Mouse (Mus musculus) liver, embryonic 15.5 days (tissue): Measurements from ENCODE around the gene 9630041A04Rik. TPM values are rescaled to one million over a fixed set of nuclear protein-coding genes. Genes with fewer than 3 reads are reported as not detected.

ENCODE experiments used
- ATAC-seq: fragments of 200-750 bp; cut with Nextera tagmentation; 2 replicates; pipeline ENCODE4 v1.8.0; 2017; ENCODE audit warnings: moderate number of reproducible peaks, mild to moderate bottlenecking, moderate library complexity; ENCODE audit not compliant: insufficient read depth
- H3K27ac ChIP-seq: fragments of 300-500 bp; sonication (generic); replicated peaks from 2 replicates; pipeline ENCODE4 v1.5.1; 2015; ENCODE audit warnings: mild to moderate bottlenecking, inconsistent platforms
- H3K27me3 ChIP-seq: fragments of 300-500 bp; sonication (generic); 2 replicates; pipeline ENCODE4 v1.6.1; 2015; ENCODE audit warnings: mild to moderate bottlenecking, inconsistent platforms
- H3K36me3 ChIP-seq: fragments of 300-500 bp; sonication (generic); replicated peaks from 2 replicates; pipeline ENCODE4 v1.6.1; 2015; ENCODE audit warnings: moderate library complexity, mild to moderate bottlenecking, inconsistent platforms
- H3K4me1 ChIP-seq: fragments of 300-500 bp; sonication (generic); replicated peaks from 2 replicates; pipeline ENCODE4 v1.6.1; 2015; ENCODE audit warnings: inconsistent platforms
- H3K4me2 ChIP-seq: fragments of 300-500 bp; sonication (generic); 2 replicates; pipeline ENCODE4 v1.6.1; 2015; ENCODE audit warnings: moderate library complexity, mild to moderate bottlenecking, inconsistent platforms
- H3K4me3 ChIP-seq: fragments of 300-500 bp; sonication (generic); replicated peaks from 2 replicates; pipeline ENCODE4 v1.5.1; 2015; ENCODE audit warnings: mild to moderate bottlenecking, inconsistent platforms
- H3K9ac ChIP-seq: fragments of 300-500 bp; sonication (generic); 2 replicates; pipeline ENCODE4 v1.6.1; 2015; ENCODE audit warnings: moderate library complexity, mild to moderate bottlenecking, inconsistent platforms
- H3K9me3 ChIP-seq: fragments of 300-500 bp; sonication (generic); replicated peaks from 2 replicates; pipeline ENCODE4 v1.6.1; 2016; ENCODE audit warnings: inconsistent platforms
- WGBS: fragments of 180-500 bp; shearing (Covaris S2); methylation state at CpG from one replicate; pipeline ENCODE4 v1.1.7; 2015; ENCODE audit warnings: mixed read lengths; ENCODE audit not compliant: insufficient replicate concordance; 5-methylcytosine and 5-hydroxymethylcytosine counted together
- polyA plus RNA-seq: library from polyadenylated mRNA; unstranded; fragments of >200 nt; fragmentation: Nextera tagmentation; extraction: Ambion mirVana; gene quantifications from 2 replicates; pipeline ENCODE4 v1.2.1, GENCODE M21; 2015

9630041A04Rik gene
- polyA plus RNA-seq, 1 experiment from 2014 or later, result not detected

DNA sequence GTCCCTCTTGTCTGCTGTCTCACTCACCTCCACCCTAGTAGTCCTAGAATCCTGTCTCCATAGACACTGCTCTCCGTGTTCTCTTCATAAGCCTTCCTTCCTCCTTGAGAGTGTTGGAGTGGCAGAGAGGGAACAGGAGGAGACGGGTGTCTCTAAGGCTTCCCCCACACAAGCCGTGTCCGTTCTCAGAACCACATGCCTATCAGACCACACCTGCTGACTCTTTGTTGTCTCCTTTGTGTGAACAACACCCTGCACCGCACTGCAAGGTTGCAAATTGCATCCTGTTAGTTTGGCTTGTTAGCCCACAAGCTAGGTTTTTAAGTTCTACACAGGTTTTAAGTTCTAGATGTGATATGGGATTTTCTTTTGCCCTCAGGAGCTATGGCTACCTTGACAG is 57.7 kb downstream of the 9630041A04Rik start:
- Histone ChIP-seq H3K36me3 (no peaks in the 10 kb centered on the region), H3K9me3 (no peaks in the 10 kb centered on the region), H3K4me3 (no peak overlapping the region), H3K4me1 (no peaks in the 10 kb centered on the region), H3K9ac (no peak overlapping the region), H3K27ac (no peak overlapping the region), H3K4me2 (no peak overlapping the region), H3K27me3 (no peaks in the 10 kb centered on the region)
- ATAC-seq, result no peak
- WGBS, result 51% methylated on average over 5 of the region's 5 CpGs

DNA sequence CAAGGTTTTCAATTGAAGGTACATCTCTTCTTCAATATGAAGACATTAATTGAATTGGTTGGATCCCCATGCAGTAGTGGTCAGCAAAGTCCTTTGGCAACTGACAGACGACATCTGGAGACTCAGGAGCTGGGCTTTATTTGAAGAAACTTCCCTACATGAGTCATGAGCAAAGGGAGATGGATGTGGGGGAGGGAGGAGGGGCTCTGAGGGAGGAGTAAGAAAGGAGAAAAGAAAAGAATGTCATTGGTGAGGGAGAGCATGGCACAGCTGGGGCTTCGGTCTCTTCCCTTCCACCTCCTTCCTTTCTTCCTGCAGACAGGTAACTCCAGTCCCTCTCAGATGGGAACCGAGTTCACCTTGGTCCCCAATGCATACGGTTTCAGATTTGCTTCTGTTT is 61.2 kb downstream of the 9630041A04Rik start:
- Histone ChIP-seq H3K4me2 (no peak overlapping the region), H3K36me3 (no peaks in the 10 kb centered on the region)

DNA sequence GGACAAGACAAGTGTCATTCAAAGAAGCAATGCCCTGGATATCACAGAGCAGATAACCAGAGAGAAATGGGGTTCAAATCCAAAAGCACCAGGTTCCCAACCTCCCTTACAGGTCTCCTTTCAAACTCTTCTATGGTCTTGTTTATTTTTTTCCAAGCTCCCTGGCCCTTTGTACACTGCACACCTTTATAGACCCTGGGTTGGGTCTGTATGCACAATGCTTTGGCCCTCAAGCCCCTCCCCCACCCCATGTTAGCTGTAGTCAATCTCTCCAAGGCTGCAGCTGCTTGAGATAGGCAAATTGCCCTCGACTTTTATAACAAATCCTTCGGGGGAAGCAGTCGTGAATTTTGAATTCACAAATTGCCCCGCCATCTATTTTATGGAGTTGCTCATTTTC is 63.2 kb downstream of the 9630041A04Rik start:
- H3K4me3 ChIP-seq, result no peak overlapping the region
- no peak overlapping the region for H3K9ac ChIP-seq
- H3K27ac ChIP-seq, result no peak overlapping the region
- H3K36me3 ChIP-seq, result no peaks in the 10 kb centered on the region
- WGBS, result 41% methylated on average over 4 of the region's 4 CpGs
- no peaks in the 10 kb centered on the region for H3K4me1 ChIP-seq
- no peak for ATAC-seq
- no peaks in the 10 kb centered on the region for H3K9me3 ChIP-seq
- no peaks in the 10 kb centered on the region for H3K27me3 ChIP-seq
- no peak overlapping the region for H3K4me2 ChIP-seq

More for the DNA sequence above, 61.2 kb downstream of the 9630041A04Rik start:
- H3K9ac ChIP-seq, result no peak overlapping the region
- H3K9me3 ChIP-seq, result no peaks in the 10 kb centered on the region
- ATAC-seq, result no peak
- H3K27ac ChIP-seq, result no peak overlapping the region
- WGBS, result 52% methylated on average over 4 of the region's 4 CpGs
- no peak overlapping the region for H3K4me3 ChIP-seq
- no peaks in the 10 kb centered on the region for H3K27me3 ChIP-seq
- H3K4me1 ChIP-seq, result no peaks in the 10 kb centered on the region

DNA sequence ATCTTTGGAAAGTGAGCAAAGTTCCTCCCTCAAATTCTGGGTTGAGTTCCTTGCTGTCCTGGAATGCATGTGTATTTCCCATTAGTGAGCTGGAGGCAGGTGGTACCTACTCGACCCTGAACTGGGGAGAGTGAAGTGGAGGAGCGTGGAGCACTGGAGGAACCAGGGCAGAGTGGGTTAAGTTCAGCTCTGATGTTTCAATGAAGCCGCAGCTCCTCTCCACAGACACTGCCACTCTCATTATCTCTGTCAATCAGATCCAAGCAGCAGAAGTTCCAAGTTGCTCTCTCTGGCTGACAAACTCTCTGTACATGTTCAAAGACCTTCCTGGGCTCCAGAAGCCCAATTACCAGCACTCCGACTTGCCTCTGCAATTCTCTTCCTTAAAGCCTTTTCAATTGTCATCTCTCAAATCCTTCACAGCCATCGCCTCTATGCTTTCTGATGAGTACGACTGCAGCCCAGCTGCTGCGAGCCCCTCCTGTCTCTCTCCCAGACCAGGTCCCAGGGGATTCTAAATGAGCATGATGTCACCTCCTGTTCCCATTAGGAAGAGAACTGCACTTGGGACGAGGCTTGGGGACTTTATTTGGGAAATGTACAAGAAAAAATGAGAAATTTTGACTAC is 72.4 kb downstream of the 9630041A04Rik start:
- Histone ChIP-seq H3K4me2 (no peak overlapping the region), H3K27ac (no peak overlapping the region), H3K9me3 (no peaks in the 10 kb centered on the region), H3K4me1 (peaks cover 4% of the 10 kb centered on the region), H3K9ac (no peak overlapping the region), H3K27me3 (no peaks in the 10 kb centered on the region; the same call in none of the 2 replicates), H3K4me3 (no peak overlapping the region), H3K36me3 (no peaks in the 10 kb centered on the region)
- ATAC-seq, result no peak
- 44% methylated on average over 8 of the region's 8 CpGs for WGBS

DNA sequence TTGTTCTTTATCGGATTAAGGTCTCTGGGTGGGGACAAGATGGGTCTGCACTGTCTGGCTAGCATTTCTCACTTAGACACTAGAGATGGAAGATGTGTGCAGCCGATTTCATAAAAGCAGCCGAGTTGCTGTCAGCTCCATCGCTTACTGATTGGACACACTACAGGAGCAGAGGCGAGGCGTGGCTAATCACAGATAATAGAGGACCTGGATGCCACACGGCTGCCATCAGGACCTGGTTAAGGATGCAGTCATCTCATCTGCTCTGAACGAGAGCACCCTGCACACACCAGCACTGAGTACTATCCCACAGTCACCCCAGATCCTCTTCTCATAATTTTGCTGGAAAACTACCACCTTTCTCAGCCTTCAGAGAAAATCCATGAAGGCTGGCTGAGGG is 73.2 kb downstream of the 9630041A04Rik start:
- no peak overlapping the region for H3K4me3 ChIP-seq
- peaks cover 12% of the 10 kb centered on the region for H3K4me1 ChIP-seq
- no peak overlapping the region for H3K4me2 ChIP-seq
- no peak for ATAC-seq
- no peak overlapping the region for H3K27ac ChIP-seq
- no peaks in the 10 kb centered on the region for H3K36me3 ChIP-seq
- no peaks in the 10 kb centered on the region; the same call in none of the 2 replicates for H3K27me3 ChIP-seq
- no peak overlapping the region for H3K9ac ChIP-seq
- H3K9me3 ChIP-seq, result no peaks in the 10 kb centered on the region
- WGBS, result 63% methylated on average over 8 of the region's 8 CpGs

DNA sequence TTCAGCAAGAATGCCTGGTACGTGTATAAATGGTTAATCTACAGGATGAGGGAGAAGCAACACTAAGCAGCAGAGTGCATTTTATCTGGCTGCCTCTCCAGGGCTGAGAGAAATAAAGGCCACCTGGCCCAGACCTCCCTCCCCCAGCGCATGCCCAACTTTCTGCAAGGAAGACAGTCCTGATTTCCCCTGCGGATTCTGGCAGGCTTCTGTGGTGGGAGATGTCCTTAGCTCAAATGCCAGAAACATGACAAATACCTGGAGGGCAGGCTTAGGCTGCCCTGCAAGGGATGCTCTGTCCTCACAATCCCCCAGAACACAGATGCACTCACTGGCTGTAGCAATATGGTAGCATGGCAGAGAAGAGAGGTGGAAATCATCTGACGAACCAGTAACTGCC is 76.4 kb downstream of the 9630041A04Rik start:
- H3K27ac ChIP-seq, result no peak overlapping the region
- H3K36me3 ChIP-seq, result no peaks in the 10 kb centered on the region
- no peaks in the 10 kb centered on the region for H3K9me3 ChIP-seq
- WGBS, result 71% methylated on average over 4 of the region's 4 CpGs
- no peak overlapping the region for H3K4me2 ChIP-seq
- peaks cover 19% of the 10 kb centered on the region for H3K4me1 ChIP-seq
- H3K27me3 ChIP-seq, result no peaks in the 10 kb centered on the region; the same call in none of the 2 replicates
- no peak for ATAC-seq
- no peak overlapping the region for H3K9ac ChIP-seq
- no peak overlapping the region for H3K4me3 ChIP-seq

DNA sequence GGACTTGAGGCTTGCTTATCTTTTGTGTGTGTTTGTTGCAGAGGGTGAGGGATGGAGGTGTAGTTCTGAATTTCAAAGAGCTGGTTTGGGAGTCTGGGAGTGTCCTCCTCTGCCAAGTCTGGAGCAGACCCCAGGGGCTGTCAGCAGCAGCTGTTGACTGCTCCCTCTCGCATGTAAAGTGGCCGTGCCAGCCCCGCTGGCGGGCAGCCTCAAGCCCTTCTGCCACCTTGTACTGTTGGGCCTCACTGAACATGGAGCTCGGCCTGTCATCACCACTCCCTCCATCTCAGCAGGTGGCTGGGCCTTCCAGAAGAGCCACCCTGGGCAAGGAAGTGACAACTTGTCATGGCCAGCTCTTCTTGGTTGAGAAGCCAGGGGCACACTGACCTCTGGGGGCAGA is 77.4 kb downstream of the 9630041A04Rik start:
- H3K9ac ChIP-seq, result no peak overlapping the region
- no peak for ATAC-seq
- no peaks in the 10 kb centered on the region; the same call in 1 of the 2 replicates for H3K27me3 ChIP-seq
- WGBS, result 74% methylated on average over 5 of the region's 5 CpGs
- no peak overlapping the region for H3K27ac ChIP-seq
- H3K4me2 ChIP-seq, result no peak overlapping the region
- peaks cover 19% of the 10 kb centered on the region for H3K4me1 ChIP-seq
- no peaks in the 10 kb centered on the region for H3K9me3 ChIP-seq
- H3K36me3 ChIP-seq, result no peaks in the 10 kb centered on the region
- no peak overlapping the region for H3K4me3 ChIP-seq

DNA sequence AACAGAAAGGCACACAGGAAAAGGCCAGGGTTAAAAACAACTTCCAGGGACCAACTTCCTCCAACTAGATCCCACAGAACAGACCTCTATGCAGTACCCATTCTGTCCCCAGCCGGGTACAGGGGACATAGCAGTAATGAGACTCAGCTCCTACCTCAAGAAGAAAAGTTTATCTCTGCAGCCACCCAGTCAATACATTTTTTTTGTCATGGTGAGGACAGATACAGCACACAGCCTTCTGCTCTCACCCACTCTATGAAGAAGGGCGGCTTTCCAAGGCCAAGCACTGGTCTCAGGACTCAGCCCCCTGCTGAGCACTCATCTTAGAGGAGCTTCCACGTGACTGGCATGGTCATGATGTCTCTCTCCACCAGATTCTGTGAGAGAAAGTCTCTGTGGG is 78.5 kb downstream of the 9630041A04Rik start:
- H3K9ac ChIP-seq, result no peak overlapping the region
- no peak overlapping the region for H3K27ac ChIP-seq
- no peak overlapping the region for H3K4me2 ChIP-seq
- no peaks in the 10 kb centered on the region for H3K9me3 ChIP-seq
- H3K4me3 ChIP-seq, result no peak overlapping the region
- H3K4me1 ChIP-seq, result peaks cover 20% of the 10 kb centered on the region
- H3K36me3 ChIP-seq, result no peaks in the 10 kb centered on the region
- peak; percentile 52; the same call in 1 of the 2 replicates for ATAC-seq
- no peaks in the 10 kb centered on the region; the same call in 1 of the 2 replicates for H3K27me3 ChIP-seq
- WGBS, result 27% methylated on average over 3 of the region's 3 CpGs

DNA sequence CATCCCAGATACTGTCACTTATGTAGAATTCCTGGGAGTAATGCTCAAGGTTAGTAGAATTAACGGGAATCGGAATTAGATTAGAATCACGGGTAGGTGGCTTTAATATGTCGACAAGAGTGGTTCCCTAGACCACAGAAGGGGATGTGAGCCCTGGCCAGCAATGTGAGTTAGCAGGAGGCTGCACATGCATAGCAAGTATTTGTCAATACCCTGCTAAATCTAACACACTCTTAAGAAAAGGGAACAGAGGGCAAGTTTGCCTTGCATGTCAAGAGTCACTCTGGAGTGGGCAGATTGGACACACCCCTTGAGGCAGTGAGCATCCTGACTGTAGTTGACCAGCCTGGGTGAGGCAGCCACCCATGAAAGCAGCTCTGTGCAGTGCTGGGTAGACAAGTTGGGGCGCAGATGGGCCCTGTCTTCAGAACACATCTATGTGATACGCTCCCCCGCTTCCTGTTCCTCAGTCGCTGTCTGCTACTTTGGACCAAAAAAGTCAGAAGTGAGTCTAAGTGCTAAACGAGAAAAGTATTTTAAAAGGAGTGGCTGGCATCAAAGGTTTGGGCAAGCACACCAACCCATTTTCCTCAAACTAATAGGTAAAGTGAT is 80.5 kb downstream of the 9630041A04Rik start:
- no peak overlapping the region for H3K9ac ChIP-seq
- no peaks in the 10 kb centered on the region; the same call in 1 of the 2 replicates for H3K27me3 ChIP-seq
- no peaks in the 10 kb centered on the region for H3K9me3 ChIP-seq
- ATAC-seq, result no peak
- H3K4me3 ChIP-seq, result no peak overlapping the region
- no peak overlapping the region for H3K4me2 ChIP-seq
- 57% methylated on average over 9 of the region's 9 CpGs for WGBS
- no peaks in the 10 kb centered on the region for H3K36me3 ChIP-seq
- peaks cover 33% of the 10 kb centered on the region for H3K4me1 ChIP-seq
- no peak overlapping the region for H3K27ac ChIP-seq

DNA sequence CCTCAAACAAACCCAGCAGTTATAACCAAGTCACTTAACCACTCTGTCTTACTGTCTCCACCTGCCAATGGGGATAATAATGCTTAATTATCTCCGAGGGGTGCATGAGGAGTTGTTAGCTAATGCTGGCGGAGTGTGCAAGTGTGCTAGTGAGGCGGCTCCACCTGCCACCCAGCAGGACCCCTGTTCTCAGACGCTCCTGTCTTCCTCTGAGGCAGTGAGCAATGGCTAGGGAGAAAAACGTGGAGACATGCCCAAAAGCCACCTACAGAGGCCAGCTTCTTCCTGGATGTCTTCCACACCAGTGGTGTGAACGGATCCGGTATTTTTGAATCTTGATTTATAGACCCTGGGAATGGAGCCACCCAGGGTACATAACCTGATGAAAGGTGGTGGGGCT is 83.7 kb downstream of the 9630041A04Rik start:
- Histone ChIP-seq H3K36me3 (no peaks in the 10 kb centered on the region), H3K9ac (no peak overlapping the region), H3K9me3 (no peaks in the 10 kb centered on the region), H3K4me1 (peaks cover 17% of the 10 kb centered on the region), H3K4me2 (no peak overlapping the region), H3K27ac (no peak overlapping the region), H3K4me3 (no peak overlapping the region), H3K27me3 (no peaks in the 10 kb centered on the region)
- ATAC-seq, result no peak
- WGBS, result 55% methylated on average over 7 of the region's 7 CpGs

DNA sequence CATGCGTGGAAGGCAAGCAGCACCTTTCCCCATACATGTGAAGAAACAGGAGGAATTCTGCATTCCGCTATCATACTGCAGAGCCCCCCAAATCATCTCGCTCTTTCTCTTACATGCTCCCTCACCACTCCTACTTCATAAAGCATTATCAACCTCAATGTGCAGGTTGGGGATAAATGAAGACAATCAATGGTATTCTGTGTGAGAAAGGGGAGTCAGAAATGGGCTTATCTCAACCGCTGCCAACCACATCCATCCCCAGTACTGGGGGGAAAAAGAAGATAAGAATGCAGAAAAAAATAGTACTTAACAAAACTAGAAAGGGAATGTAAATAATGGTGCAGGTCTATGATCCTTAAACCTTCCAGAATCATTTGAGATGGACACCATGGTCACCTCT is 84.2 kb downstream of the 9630041A04Rik start:
- peak; percentile 83 for ATAC-seq
- no peaks in the 10 kb centered on the region for H3K36me3 ChIP-seq
- no peak overlapping the region for H3K4me2 ChIP-seq
- peaks cover 15% of the 10 kb centered on the region; the same call in 1 of the 2 replicates for H3K4me1 ChIP-seq
- H3K4me3 ChIP-seq, result no peak overlapping the region
- no peak overlapping the region for H3K9ac ChIP-seq
- H3K9me3 ChIP-seq, result no peaks in the 10 kb centered on the region
- H3K27ac ChIP-seq, result no peak overlapping the region
- no peaks in the 10 kb centered on the region for H3K27me3 ChIP-seq
- WGBS, result 30% methylated on average over 4 of the region's 4 CpGs
